Mouse (Mus musculus) duodenum, adult 2 months (tissue): ENCODE data around the gene Ntn1. TPM values are rescaled to one million over a fixed set of nuclear protein-coding genes. Genes with fewer than 3 reads are reported as not detected.

Experiments used
- polyA plus RNA-seq: library from polyadenylated mRNA; depleted of rRNA; stranded (reverse); fragments of >200 nt; gene quantifications from 2 replicates; pipeline ENCODE4 v1.2.3, GENCODE M21; 2012; ENCODE audit warnings: low replicate concordance; rRNA removed

The Ntn1 gene
- polyA plus RNA-seq: 17.8 and 18.7 TPM in 2 replicates

GRCm38 (mm10) chr11:68400727-68401219, at the start of gene Ntn1:
Ntn1 (minus strand) TSS chr11:68400823.

GRCm38 (mm10) chr11:68431699-68432360, 31.2 kb upstream of the Ntn1 start, which contains the start of gene Pik3r5:
Pik3r5 (plus strand) TSS chr11:68432121.

Other genes starting within 250 kb of the Ntn1 start
- 4.8 and 5.3 TPM in 2 replicates for gene Pik3r5, start 31.3 kb upstream of the Ntn1 start, polyA plus RNA-seq
- gene Pik3r6, start 102.2 kb upstream of the Ntn1 start, polyA plus RNA-seq: 1.3 and 1.8 TPM in 2 replicates
- 8.3 and 23.6 TPM in 2 replicates for gene Mfsd6l, start 155.4 kb upstream of the Ntn1 start, polyA plus RNA-seq
- 0.29 and 0.69 TPM in 2 replicates for gene Ccdc42, start 186.2 kb upstream of the Ntn1 start, polyA plus RNA-seq